Mouse (Mus musculus): Measurements from ENCODE around the gene Nmrk2.
"Not testable (repeated sequence)": the region's sequence is repeated elsewhere in the genome, so short reads cannot be mapped to it uniquely, and the experiment has no call there.

Gene Nmrk2

DNA sequence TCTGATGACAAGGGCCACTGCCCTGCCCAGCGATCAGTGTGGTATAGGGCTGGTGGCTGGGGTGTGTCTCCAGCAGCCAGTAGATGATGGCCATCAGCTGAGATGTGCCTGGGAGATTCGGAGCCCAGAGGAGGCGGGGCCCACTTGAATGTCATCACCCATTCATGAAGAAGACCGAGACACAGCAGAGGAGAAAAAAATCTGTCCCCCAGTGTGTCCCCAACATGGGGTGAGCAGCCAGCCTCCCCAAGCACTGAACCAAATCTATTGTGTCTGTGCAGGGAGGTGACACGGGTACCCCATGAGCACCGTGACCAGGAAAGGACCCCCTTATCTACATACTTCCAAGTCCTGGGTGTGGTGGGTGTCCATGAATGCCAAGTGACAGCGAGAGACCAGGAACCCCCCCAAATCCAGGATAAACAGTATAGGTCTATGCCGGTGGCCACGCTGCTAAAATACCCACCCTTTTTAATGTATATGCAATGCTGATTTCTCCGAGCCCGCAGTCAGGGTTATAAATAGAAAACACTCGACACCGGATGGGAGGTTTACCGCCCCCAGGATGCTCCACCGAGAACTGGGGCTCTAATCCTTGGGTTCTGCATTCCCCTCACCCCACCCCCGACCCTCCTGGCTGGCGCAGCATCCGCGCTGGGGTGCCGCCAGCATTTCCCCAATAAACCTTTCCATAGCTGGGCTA lies 28.0 kb upstream of the Nmrk2 start:
- no peak for TF ChIP-seq NANOG (IDR thresholded peaks at IDR 0.05; ENCODE audit: borderline replicate concordance, low read length)
- TF ChIP-seq CTCF (conservative IDR thresholded peaks at IDR 0.05; ENCODE audit: low read length) = no peak
- TF ChIP-seq POU5F1 (IDR thresholded peaks at IDR 0.05; ENCODE audit: borderline replicate concordance, low read length) = no peak
- Histone ChIP-seq H3K36me3 (ENCODE audit: insufficient read depth, low read length) (no peaks in the 10 kb centered on the region), H3K4me1 (replicated peaks; ENCODE audit: low read depth, low read length) (peaks cover 63% of the 10 kb centered on the region), H3K4me3 (replicated peaks; ENCODE audit: low read length) (peak overlapping the region; percentile 60), H3K9me3 (ENCODE audit: low read length) (no peaks in the 10 kb centered on the region), H3K27me3 (ENCODE audit: insufficient read depth, low read length) (peaks cover 5% of the 10 kb centered on the region; the same call in 1 of the 2 replicates)

DNA sequence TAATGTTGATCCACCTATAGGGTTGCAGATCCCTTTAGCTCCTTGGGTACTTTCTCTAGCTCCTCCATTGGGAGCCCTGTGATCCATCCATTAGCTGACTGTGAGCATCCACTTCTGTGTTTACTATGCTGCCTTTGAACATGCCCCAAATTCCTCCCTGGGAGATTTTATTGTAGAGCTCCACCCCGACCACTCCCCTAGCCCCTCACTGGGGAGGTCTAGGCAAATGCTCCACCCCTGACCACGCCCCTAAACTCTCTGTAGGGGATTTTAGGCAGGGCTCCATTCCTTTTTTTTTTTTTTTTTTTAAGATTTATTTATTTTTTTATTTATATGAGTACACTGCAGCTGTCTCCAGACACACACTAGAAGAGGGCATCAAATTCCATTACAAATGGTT lies 21.9 kb upstream of the Nmrk2 start:
- peaks cover 44% of the 10 kb centered on the region for H3K4me1 ChIP-seq (replicated peaks; ENCODE audit: low read depth, low read length)
- not testable (repeated sequence) for H3K27me3 ChIP-seq (ENCODE audit: insufficient read depth, low read length); H3K36me3 ChIP-seq (ENCODE audit: insufficient read depth, low read length); H3K4me3 ChIP-seq (replicated peaks; ENCODE audit: low read length); H3K9me3 ChIP-seq (ENCODE audit: low read length)

DNA sequence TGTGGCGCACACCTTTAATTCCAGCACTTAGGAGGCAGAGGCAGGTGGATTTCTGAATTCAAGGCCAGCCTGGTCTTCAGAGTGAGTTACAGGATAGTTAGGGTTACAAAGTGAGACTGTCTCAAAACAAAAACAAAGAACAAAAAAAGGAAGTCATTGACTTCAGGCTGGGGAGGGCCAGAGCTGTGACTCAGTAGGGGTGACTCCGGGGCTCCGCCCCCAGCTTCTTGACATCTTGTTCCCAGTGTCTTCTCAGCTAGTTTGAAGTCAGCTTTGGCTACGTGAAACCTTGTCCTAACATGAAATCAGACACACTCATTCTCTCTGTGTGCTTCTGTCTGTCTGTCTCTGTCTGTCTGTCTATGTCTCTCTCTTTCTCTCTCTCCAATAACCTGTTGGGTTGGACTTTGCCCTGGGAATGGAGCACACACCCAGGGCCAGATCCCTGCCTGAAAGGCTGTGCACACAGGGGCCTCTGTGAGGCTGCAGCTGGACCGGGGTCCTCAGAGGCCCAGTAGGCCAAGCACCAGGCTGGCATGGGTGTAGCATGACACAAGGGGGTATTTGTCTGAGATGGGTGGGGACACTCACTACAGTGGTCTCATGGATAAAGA lies 19.7 kb upstream of the Nmrk2 start:
- no peaks in the 10 kb centered on the region for H3K27me3 ChIP-seq (ENCODE audit: insufficient read depth, low read length)
- peaks cover 8% of the 10 kb centered on the region for H3K9me3 ChIP-seq (ENCODE audit: low read length)
- TF ChIP-seq CTCF (conservative IDR thresholded peaks at IDR 0.05; ENCODE audit: low read length) = no peak
- TF ChIP-seq NANOG (IDR thresholded peaks at IDR 0.05; ENCODE audit: borderline replicate concordance, low read length) = no peak
- no peak for TF ChIP-seq POU5F1 (IDR thresholded peaks at IDR 0.05; ENCODE audit: borderline replicate concordance, low read length)
- H3K4me3 ChIP-seq (replicated peaks; ENCODE audit: low read length) = no peak overlapping the region
- H3K36me3 ChIP-seq (ENCODE audit: insufficient read depth, low read length) = no peaks in the 10 kb centered on the region
- peaks cover 42% of the 10 kb centered on the region for H3K4me1 ChIP-seq (replicated peaks; ENCODE audit: low read depth, low read length)

DNA sequence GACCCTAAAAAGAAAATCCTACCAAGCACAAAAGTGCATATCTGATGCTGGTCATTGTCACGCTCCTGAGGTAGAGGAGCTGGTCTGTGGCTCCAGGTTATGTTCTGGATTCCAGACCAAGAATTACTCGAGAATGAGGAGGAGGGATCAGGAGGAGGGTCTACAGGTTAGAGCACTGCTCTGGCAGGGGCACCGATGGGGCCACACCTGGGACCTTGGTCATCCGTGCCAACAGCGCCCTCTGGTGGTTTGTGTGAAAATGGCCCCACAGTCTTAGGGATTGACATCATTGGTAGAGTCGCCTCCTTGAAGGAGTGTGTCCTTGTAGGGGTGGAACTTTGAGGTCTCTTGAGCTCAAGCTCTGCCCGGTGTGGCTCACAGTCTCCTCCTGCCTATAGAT lies 16.1 kb upstream of the Nmrk2 start:
- Histone ChIP-seq H3K4me1 (replicated peaks; ENCODE audit: low read depth, low read length) (peaks cover 40% of the 10 kb centered on the region), H3K4me3 (replicated peaks; ENCODE audit: low read length) (no peak overlapping the region), H3K27me3 (ENCODE audit: insufficient read depth, low read length) (no peaks in the 10 kb centered on the region), H3K36me3 (ENCODE audit: insufficient read depth, low read length) (no peaks in the 10 kb centered on the region), H3K9me3 (ENCODE audit: low read length) (peaks cover 8% of the 10 kb centered on the region)
- TF ChIP-seq NANOG (IDR thresholded peaks at IDR 0.05; ENCODE audit: borderline replicate concordance, low read length) (no peak), POU5F1 (IDR thresholded peaks at IDR 0.05; ENCODE audit: borderline replicate concordance, low read length) (no peak), CTCF (conservative IDR thresholded peaks at IDR 0.05; ENCODE audit: low read length) (peak; percentile 79)

DNA sequence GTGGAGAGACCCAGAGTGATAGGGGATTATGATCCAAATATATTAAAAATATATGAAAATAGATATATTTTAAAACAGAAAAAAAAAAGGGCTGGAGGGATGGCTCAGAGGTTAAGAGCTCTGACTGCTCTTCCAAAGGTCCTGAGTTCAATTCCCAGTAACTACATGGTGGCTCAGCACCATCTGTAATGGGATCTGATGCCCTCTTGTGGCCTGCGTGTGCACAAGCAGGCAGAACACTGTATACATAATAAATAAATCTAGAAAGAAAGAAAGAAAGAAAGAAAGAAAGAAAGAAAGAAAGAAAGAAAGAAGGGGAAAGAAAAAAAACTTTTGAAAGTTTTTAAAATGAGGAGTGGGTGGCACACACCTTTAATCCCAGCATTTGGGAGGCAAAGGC lies 15.4 kb upstream of the Nmrk2 start:
- not testable (repeated sequence) for H3K36me3 ChIP-seq (ENCODE audit: insufficient read depth, low read length); H3K9me3 ChIP-seq (ENCODE audit: low read length); H3K27me3 ChIP-seq (ENCODE audit: insufficient read depth, low read length); H3K4me3 ChIP-seq (replicated peaks; ENCODE audit: low read length)
- peaks cover 41% of the 10 kb centered on the region for H3K4me1 ChIP-seq (replicated peaks; ENCODE audit: low read depth, low read length)
- peak; percentile 44 for TF ChIP-seq CTCF (conservative IDR thresholded peaks at IDR 0.05; ENCODE audit: low read length)

DNA sequence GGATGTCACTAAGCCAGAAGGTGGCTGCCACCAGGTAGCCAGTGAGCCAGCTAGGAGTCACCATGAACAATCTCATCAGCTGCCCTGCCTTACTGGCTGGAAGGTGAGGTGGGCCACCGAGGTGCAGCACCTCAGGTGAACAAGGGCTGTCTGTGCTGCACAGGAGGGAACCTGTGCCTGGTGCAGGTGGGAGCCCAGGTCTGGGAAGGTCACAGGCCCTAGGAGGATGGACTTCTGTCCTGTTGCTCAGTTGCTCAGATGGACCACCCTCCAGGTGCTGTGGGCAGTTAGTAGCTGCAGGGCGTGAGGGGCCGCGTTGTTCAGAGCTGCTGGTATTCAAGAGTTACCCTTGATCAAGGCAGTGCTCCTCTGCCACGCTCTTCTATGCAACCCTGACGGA lies 15.0 kb upstream of the Nmrk2 start:
- Histone ChIP-seq H3K9me3 (ENCODE audit: low read length) (peaks cover 8% of the 10 kb centered on the region), H3K4me1 (replicated peaks; ENCODE audit: low read depth, low read length) (peaks cover 38% of the 10 kb centered on the region), H3K36me3 (ENCODE audit: insufficient read depth, low read length) (peaks cover under 1% of the 10 kb centered on the region; the same call in 1 of the 2 replicates), H3K4me3 (replicated peaks; ENCODE audit: low read length) (no peak overlapping the region), H3K27me3 (ENCODE audit: insufficient read depth, low read length) (no peaks in the 10 kb centered on the region)
- TF ChIP-seq CTCF (conservative IDR thresholded peaks at IDR 0.05; ENCODE audit: low read length) (no peak), POU5F1 (IDR thresholded peaks at IDR 0.05; ENCODE audit: borderline replicate concordance, low read length) (no peak), NANOG (IDR thresholded peaks at IDR 0.05; ENCODE audit: borderline replicate concordance, low read length) (no peak)

DNA sequence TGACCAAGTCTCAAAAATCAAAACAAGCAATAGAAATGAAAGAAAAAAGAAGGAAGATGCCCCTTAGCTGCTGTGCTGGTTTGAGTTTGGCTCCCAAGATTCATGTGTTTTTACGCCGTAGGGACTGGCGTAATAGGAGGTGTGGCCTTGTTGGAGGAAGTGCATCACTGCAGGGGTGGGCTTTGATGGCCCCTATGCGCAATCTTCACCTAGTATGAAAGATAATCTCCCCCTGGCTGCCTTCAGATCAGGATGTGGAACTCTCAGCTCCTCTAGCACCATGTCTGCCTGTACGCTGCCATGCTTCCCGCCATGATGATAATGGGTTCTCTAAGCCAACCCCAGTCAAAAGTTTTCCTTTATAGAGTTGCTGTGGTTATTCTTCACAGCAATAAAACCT lies 14.4 kb upstream of the Nmrk2 start:
- Histone ChIP-seq H3K4me3 (replicated peaks; ENCODE audit: low read length) (no peak overlapping the region; the same call in 1 of the 2 replicates), H3K36me3 (ENCODE audit: insufficient read depth, low read length) (peaks cover 5% of the 10 kb centered on the region; the same call in 1 of the 2 replicates), H3K27me3 (ENCODE audit: insufficient read depth, low read length) (no peaks in the 10 kb centered on the region), H3K9me3 (ENCODE audit: low read length) (peaks cover 8% of the 10 kb centered on the region), H3K4me1 (replicated peaks; ENCODE audit: low read depth, low read length) (peaks cover 33% of the 10 kb centered on the region)
- TF ChIP-seq NANOG (IDR thresholded peaks at IDR 0.05; ENCODE audit: borderline replicate concordance, low read length) (no peak), POU5F1 (IDR thresholded peaks at IDR 0.05; ENCODE audit: borderline replicate concordance, low read length) (no peak), CTCF (conservative IDR thresholded peaks at IDR 0.05; ENCODE audit: low read length) (no peak)

DNA sequence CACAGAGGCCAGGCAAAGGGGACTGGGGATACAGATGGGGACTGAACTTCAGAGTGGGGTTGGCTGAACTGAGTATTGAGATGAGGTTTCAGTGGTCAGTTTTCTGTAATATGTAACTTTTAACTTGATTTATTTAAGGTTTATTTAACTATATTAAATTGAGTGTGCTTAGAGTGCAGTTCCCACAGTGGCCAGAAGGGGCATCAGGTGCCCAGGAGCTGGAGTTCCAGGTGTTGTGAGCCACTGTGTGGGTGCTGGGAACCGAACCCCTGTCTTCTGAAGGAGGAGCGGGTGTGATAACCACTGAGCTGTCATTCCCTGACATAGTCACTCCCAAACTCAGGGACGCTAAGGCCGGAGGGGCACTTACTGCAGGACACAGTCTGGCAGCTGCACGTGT lies 8.3 kb upstream of the Nmrk2 start:
- TF ChIP-seq NANOG (IDR thresholded peaks at IDR 0.05; ENCODE audit: borderline replicate concordance, low read length) = no peak
- TF ChIP-seq POU5F1 (IDR thresholded peaks at IDR 0.05; ENCODE audit: borderline replicate concordance, low read length) = no peak
- TF ChIP-seq CTCF (conservative IDR thresholded peaks at IDR 0.05; ENCODE audit: low read length) = peak; percentile 83
- H3K4me3 ChIP-seq (replicated peaks; ENCODE audit: low read length) = no peak overlapping the region
- peaks cover 4% of the 10 kb centered on the region; the same call in 1 of the 2 replicates for H3K9me3 ChIP-seq (ENCODE audit: low read length)
- no peaks in the 10 kb centered on the region for H3K27me3 ChIP-seq (ENCODE audit: insufficient read depth, low read length)
- H3K36me3 ChIP-seq (ENCODE audit: insufficient read depth, low read length) = peaks cover 12% of the 10 kb centered on the region
- 0 out of 2 replicates have a peak, but pooled peaks cover 3% of the 10 kb centered on the region for H3K4me1 ChIP-seq (replicated peaks; ENCODE audit: low read depth, low read length)

DNA sequence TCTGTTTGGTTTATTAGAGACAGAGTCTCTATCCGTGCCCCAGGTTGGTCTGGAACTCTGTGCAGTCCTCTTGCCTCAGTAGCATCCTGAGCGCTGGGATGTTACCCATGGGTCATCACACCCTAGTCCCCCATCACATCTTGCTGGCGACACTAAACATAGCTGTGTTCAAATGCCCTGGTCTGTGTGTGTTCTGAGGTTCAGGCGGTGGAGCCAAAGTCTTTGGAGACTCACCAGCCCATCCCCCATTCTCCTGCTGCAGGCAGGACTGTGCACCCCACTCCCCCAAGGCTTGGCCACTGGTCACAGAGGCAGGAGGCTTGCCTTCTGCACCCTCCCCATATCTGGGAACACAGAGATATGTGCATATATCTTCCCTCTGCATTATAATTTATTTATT lies 2.3 kb upstream of the Nmrk2 start:
- TF ChIP-seq POU5F1 (IDR thresholded peaks at IDR 0.05; ENCODE audit: borderline replicate concordance, low read length) (no peak), CTCF (conservative IDR thresholded peaks at IDR 0.05; ENCODE audit: low read length) (no peak), NANOG (IDR thresholded peaks at IDR 0.05; ENCODE audit: borderline replicate concordance, low read length) (no peak)

More for the DNA sequence above, 2.3 kb upstream of the Nmrk2 start:
- Histone ChIP-seq H3K4me3 (replicated peaks; ENCODE audit: low read length) (no peak overlapping the region), H3K4me1 (replicated peaks; ENCODE audit: low read depth, low read length) (peaks cover 13% of the 10 kb centered on the region), H3K9me3 (ENCODE audit: low read length) (no peaks in the 10 kb centered on the region), H3K27me3 (ENCODE audit: insufficient read depth, low read length) (peaks cover 9% of the 10 kb centered on the region), H3K36me3 (ENCODE audit: insufficient read depth, low read length) (peaks cover 3% of the 10 kb centered on the region; the same call in 1 of the 2 replicates)

All from E14TG2a.4 (cell line).